Mouse (Mus musculus) thymus, postnatal 14 days (tissue): ENCODE results near the gene Gnb2.

Experiments
- DNase-seq: peaks from one replicate; pipeline ENCODE4 v3.0.0; 2021

The Gnb2 gene

DNA sequence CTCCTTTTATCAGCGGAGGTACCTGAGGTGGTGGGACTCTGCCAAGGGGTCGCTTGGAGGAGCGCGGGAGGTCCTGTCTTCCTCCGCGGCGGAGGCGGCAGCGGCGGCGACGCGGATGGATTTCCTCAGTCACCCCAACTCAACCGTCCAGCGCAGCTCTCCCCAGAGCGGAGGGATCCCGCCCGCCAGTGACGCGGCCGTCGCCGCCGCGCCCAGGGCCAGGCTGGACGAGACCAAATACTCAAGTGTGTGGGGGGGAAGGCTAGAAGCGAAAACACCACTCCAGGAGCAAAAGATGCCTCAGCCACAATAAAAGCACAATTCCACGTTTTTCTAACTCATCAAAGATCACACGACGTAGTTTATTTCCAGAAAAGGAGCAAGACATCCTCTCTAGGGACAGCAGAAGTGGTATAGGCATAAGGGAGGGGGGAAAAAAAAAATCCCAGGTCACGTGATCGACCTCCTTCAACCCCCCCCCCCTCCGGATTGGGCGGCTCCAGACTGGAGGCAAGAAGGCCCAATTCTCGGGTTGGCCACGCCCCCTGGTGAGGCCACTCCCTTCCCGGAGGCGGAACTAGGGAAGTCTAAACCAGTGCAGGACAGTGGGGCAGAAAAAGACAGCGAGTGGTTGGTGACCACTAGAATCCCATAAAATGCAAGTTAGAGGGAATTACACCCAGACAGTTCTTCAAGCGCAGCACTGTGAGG, at the start of gene Gnb2, which contains the start of gene Epo:
Gnb2 (minus strand) TSS at position 394 of the 711 bp plus-strand sequence.
Epo (minus strand) TSS at position 126 of the 711 bp plus-strand sequence.
- peak; percentile 99 for DNase-seq

DNA sequence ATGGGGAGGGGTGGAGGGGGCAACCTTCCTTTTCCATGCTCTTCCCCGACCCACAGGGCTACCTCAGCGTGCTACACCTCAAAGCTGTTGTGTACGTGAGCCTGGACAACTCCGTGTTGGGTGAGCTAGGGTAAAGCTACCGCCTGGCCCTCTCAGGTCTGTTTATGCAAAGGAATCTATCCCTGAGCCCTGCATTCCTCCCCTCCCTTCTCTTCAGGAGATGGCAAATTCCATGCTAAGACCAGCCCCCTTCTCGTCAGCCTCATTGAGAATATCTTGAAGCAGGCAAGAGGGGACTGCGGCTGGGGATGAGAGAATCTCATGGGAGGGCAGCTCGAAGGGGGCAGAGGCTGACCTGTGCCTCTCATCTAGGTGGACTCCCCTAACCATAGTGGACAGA, 49.4 kb upstream of the Gnb2 start:
- DNase-seq, result no peak

DNA sequence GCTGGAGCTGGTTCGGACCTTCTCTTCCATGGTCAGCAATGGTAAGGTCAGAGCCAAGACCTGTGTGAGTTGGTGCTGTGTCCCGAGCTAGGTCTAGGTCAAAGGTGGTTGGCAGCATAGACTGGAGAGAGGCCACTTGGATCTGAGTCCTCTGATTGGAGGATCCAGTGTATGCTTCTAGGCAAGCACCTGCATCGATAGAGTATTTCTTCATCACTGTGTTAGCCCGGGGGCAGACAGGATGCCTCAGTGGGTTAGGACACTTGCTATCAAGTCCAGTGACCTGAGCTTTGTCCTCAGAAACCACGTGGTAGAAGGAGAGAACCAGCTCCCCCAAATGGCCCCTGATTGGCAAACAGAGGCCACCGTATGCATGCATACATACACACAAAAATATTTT, 46.9 kb upstream of the Gnb2 start:
- DNase-seq, result no peak

DNA sequence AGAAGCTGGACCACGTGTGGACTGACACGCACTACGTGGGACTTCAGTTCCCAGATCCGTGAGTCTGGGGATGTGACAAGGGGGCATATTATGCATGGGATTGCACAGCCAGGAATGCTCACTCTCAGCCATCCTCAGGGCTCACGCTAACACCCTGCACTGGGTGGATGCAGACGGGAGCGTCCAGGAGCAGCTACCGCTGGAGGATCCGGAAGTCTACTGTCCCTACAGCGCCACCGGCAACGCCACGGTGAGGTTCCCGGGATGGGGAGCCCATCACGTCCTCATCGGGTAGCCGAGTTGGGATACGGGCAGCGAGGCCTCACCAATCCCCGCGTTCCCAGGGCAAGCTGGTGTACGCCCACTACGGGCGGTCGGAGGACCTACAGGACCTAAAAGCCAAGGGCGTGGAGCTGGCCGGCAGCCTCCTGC, 41.2 kb upstream of the Gnb2 start:
- DNase-seq, result no peak

DNA sequence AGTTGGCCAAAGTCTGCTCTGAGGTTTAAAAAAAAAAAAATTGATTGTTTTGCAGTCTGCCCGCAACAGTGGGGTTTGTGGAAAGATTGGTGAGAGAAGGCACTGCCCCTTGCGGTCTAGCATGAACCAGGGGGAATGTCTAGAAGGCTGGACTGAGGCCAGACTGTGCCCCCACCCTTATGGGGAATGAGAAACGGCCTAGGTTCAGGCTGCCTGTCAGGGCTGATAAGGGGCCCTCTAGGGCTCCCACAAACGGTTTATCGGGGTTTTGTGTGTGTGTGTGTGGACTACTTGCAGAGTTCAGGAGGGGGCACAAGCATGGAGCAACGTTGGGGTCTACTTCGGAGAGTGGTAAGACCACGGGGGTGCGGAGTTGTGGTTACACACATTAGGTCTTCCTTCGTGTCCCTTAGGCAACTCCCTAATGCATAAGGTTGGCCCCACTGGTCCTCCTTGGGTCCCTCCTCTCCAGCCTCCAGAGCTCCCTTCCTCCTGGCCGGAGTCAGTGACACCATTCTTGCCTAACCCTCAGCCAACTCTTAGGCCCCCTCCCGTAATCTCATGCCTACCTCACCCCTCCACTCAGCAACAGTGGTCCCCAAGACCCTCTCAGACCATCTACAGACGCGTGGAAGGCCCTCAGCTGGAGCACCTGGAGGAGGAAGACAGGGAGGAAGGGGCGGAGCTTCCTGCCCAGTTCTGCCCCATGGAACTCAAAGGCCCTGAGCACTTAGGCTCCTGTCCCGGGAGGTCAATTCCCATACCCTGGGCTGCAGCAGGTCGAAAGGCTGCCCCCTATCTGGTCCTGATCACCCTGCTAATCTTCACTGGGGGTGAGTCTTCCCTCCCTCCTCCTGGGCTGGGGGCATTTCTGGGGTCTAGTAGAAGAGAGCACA, 37.6 kb upstream of the Gnb2 start:
- no peak for DNase-seq

DNA sequence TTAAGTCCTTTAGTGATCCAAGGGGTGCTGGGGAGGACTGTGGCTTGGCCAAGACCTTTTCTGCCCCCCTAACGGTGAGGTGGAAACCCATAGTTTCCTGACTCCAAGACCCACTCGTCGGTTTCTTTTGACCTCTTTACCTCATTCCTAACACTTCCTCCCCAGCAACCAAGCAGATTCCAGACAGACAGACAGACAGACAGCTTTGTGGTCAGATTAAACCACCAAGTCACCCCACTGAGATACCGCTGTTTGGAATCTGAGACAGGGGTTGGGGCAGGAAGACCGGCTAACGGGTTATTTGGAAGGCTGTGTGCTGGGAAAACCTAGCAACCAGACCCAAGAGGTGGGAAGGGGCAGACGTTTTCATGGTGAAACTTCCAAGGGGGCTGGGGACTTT, 36.9 kb upstream of the Gnb2 start:
- DNase-seq, result no peak

DNA sequence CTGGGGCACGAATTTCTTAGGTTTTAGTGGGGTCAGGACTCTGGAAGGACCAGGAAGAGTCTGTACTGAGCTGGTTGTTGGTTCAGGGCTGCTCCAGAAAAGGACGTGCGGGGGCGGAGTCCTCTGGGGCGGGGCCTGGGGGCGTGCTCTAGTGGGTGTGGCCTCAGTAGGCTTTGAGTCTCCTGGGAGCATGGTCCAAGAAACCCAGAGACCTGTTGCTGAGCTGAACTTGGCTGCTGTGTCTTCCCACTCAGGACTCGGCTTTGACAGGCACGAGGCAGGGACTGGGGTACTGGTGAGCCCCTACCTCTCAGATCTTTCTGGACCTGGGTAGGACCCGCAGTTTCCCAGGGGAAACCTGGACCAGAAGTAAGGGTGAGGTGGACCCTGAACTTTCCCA, 36.4 kb upstream of the Gnb2 start, which contains the start of gene Tfr2:
Tfr2 (plus strand) TSS at position 176 of the 400 bp plus-strand sequence.
- peak; percentile 63 for DNase-seq

DNA sequence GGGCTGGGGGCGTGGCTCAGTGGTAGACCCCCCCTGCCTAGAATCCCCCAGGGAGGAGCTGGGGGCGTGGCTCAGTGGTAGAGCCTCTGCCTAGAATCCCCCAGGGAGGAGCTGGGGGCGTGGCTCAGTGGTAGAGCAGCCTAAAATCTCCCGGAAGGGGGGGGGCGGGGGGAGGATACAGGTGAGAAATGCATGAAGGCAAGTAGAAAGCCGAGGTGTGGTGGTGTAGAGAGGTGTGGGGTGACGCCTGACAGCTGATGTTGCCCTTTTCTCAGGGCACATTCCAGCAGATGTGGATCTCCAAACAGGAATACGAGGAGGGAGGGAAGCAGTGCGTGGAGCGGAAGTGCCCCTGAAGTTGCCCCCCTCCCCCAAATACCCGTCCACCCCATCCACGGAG, 35.7 kb upstream of the Gnb2 start:
- no peak for DNase-seq

DNA sequence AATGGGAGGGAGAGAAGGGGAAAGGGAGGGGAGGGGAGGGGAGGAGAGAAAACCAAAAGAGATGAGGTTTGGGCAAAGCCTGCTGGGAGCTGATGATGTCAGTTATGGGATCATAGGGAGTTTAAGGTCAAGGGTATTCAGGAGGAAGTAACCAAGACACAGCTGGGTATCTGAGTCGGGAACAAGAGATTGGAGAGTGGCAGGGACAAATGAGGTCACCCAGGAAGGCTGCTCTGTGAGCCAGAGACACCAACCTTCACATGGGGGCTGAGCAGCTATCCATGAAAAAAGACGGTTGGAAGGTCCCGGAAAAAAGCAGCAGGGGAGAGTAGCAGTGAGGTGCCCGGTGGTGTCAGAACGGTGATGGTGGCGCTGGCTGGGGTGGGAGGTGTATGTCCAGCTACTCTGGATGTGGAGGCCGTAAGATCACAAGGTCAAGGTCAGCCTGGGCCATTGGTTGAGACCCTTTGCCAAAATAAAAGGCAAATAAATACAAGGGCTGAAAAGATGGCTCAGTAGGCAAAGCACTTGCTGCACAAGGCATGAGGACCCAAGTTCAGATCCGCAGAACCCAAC, 35.0 kb upstream of the Gnb2 start:
- no peak for DNase-seq

DNA sequence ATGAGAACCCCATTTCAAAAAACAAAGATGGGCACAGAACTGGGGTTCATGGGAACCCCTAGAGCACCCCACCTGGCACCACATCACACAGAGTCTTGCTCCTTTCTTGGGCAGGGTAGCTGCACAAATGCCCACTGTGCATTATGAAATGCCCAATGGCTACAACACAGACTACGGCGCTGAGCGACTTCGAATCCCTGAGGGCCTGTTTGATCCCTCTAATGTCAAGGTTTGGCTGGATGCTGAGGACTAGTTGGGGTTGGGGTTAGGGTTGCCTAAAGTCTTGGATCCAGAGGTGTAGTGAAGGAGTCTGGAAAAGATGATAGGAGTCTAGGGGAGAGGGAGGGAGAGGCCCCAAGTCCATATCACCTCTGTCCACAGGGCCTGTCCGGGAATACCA, 33.1 kb upstream of the Gnb2 start:
- DNase-seq, result no peak

DNA sequence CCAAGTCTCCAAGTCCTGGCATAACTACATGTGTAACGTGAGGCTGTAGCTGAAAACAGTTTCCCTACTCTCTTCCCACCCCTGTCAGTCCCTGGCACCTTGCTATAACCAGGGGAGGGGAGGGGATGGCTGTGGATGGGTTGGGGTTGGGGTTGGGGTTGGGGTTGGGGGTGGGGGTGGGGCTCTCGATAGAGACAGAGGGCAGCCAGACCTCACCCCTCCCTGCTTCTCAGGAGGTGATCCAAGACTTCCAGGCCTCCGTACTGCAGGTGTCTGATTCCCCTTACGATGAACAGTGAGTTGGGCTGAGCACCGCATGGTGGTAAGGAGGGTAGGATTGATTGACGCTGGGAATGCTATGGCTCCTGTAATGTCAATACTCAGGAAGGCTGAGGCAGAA, 32.4 kb upstream of the Gnb2 start:
- DNase-seq, result no peak

DNA sequence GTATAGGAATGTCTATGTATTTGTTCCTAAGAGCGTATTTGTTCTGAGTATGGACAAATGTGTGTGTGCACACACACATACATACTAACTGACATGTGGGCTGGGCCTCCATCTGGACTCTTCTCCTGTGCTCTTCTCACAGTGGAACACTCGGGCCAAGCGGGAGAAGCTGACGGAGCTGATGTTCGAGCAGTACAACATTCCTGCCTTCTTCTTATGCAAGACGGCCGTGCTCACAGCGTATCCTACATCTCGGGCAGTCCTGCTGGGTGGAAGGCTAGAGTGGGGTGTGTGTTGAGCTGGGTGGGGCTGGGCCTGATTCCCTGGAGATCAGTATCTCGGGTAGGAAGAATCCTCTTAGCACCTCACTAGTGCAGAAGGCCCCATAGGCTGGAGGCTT, 29.7 kb upstream of the Gnb2 start:
- no peak for DNase-seq

DNA sequence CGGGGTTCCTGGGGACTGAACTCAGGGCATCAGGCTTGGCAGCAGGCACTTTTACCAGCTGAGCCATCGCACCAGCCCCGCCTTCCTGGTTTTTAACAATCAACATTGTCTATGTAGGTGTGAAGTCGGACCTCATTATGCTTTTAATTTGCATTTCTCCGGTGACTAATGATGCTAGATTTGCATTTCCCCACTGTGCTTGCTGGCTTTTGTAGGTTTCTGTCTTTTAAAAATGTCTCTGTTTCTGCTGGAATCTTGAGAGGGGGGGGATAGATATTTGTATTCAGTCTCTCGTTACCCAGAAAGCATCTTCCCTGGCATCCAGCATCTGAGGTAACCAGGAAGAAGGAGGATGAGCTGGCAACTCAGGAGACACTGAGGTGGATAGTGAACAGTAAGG, 28.2 kb upstream of the Gnb2 start:
- DNase-seq, result no peak

DNA sequence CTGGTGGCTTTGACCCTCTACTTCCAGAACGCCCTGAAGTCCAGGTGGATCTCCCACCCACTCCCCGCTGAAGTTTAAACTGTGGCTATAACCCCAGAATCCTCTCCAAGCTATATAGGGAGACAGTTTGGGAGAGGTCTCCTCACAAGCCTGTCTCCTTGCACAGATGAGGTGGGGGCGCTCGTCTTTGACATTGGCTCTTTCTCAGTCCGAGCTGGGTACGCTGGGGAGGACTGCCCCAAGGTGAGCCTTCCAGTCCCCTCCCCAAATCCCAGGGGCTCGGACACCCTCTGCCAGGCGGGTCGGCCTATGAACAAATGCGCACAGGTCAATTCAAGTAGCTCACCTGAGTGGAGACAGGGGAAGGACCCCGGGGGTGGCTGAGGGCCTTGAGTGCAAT, 20.6 kb upstream of the Gnb2 start:
- DNase-seq, result no peak

DNA sequence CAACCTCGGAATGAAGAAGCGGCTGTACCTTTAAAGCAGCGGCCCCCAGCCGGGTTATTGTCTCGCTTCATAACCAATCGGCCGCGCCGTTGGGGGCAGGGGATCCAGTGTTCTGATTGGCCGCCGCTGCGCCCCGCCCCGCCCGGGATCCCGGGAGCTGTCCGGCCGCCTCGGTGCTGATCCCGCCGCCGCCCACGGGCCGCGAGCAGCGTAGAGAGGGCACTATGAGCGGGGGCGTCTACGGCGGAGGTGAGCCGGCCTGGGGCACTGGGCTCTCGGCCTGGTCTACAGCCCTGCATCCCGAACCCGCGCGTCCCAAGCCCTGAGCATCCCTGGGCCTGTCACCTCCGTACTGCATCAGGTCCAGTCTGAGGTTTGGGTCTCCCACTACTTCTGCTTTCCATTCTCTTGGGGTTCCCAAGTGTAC, 20.1 kb upstream of the Gnb2 start, which contains the start of gene Actl6b:
Actl6b (plus strand) TSS at position 107 of the 427 bp plus-strand sequence.
- DNase-seq, result peak; percentile 76

DNA sequence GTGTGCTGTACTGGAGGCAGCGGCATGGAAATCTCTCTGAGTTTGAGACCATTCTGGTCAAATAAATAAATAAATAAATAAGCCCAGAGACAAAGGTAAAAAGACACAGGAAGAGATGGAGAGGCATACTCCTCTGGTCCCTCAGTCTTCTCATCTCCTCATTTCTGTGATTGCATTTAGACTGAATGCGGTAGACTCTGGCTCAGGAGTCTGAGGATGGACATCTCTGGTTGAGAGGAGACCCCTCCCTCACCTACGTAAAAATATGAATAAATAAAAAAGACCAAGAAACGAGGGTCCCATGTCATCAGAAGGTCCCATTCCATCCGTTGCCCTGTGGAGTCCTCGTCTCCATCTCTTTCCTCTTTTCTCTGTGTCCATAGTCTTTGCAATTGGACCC, 19.7 kb upstream of the Gnb2 start:
- DNase-seq, result no peak

DNA sequence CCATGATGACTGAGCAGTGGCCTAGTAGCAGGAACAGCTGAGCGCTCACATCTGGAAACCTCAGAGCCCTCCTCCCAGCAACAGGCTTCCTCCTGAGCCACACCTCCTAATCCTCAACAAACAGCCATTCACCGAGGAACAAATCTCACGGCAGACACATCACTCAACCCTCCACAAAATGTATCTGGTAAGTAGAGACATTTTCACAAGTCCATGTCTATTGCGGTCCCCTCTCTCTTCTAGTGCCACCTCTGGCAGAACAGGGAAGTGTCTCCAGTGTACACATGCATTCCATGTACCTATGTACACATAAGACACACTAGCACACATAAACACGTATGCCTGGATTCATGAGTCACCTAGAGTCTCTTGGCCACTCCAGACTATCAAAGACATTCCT, 17.8 kb upstream of the Gnb2 start:
- DNase-seq, result no peak

DNA sequence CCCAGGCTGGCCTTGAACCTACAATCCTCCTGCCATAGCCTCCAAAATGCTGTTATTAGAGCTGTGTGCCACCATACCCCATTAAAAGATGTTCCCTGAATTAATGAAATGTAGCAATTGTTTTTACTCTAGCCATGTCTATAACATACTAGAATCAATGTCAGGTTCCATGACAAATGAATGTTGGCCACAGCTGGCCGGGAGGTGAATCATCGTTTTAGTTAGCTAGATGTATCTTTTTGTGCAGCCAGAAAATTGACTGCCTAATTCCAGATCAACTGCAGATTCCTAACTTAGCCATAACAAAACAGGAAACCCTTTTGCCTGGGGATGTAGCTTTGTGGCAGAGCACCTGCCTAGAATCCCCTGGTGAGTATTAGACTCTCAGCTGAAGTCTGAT, 16.5 kb upstream of the Gnb2 start:
- DNase-seq, result no peak

DNA sequence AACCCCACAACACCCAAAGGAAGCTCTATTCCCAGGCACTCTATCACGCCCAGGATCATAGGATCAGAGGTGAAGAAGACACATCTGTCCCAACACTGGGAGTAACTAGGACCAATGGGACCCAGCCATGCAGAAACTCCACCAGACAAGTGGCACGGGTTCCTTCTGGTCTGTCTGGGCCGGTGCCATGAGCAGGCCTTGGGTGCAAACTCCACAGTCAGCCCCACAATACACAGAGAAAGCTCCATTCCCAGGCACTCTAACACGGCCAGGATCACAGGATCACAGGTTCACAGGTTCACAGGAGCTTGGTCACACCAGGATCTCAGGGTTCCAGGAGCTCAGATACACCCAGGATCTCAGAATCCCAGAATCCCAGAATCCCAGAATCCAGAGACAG, 12.3 kb upstream of the Gnb2 start:
- no peak for DNase-seq

DNA sequence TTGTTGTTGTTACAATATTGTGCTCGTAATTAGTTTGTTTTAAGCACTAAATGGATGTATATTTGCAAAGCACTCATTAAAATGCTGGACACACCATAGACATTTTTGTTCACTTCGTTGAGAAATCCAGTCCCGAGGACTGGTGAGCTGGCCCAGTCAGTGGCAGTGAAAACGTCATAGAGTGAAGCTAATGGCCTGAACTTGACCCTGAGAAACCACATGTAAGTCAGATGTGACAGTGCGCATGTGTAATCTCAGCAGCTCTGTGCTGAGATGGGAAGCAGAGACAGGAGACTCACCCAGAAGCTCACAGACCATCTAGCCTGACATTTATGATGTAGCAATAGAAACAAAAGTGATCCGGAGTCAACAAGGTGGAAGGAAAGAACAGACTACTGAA, 11.6 kb upstream of the Gnb2 start:
- DNase-seq, result no peak

DNA sequence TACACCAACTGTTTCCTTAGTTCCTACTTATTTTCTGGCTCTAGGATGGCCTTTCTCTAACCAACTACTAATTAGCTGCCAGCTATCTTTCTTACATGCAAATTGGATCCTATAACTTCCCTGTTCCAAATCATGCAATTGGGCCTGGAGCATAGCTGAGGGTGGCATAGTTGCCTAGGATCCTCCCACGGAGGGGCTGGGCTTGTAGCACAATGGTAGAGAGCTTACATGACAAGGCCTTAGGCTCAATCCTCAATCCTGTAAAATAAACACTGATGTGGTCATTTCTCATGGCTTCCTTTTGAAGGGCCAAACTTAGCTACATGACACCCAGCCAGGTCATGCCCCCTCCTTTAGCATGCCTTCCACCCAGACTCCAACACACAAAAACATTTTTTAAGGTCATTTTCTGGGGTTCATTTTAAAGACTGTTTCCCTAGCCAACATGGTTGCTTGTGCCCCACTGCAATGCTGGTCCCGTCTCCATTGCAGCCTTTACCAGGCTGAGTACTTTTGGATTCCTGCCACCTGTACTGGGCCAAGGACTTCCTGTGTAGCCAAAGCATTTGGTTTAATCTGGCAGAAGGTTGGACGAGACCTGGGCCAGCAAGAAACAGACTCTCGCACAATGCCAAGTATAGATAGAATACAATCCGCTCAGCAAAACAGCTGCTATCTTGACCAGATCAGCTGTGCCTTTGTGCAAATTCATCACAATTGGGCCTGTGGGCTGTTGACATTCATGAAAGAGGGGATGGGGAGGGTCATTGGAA, 8.6 kb upstream of the Gnb2 start:
- no peak for DNase-seq

DNA sequence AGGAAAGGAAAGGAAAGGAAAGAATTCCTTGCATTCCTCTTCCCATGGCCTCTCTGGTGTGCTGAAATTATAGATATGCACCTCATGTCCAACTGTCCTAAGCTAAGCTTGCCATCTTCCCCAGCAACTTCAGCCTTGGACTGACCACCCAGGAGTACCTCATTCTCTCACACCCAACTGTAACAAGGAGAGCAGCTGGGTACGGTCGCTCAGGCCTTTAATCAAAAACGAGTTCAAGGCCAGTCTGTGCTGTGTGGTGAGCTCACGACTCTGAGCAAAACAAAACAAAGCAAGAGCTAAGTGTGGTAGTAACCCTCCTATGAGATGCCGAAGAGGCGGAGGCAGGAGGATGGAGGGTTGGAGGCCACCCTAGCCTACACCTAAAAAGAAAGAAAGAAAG, 7.7 kb upstream of the Gnb2 start:
- no peak for DNase-seq

DNA sequence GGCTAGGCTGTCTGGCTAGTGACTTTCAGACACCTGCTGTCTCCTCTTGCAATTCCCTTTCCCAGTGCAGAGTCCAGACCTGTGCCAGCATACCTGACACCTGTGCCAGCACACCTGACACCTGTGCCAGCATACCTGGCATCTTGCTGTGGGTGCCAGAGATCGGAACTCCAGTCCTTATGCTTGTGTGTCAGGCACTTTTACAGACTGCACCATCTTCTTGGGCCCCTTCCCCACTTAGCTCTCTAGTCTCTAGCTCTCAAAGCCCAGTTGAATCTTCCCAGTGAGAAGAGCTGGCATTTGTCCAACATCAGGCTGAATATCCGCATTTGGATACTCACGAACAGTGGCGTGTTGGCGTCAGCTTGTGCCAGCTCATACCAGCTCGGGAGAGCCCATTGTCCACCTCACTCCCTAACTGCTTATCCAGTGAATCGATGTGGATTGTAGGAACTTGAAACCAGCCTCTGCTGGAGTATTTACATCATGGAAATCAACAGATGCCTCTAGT, 6.0 kb upstream of the Gnb2 start:
- DNase-seq, result no peak
